Mouse (Mus musculus) embryonic fibroblast, embryonic 13.5 days (primary cell): Measurements from ENCODE around the gene Fam53b.

Source experiments
- CTCF ChIP-seq: IDR thresholded peaks from 2 replicates; pipeline ENCODE4 v1.5.1; 2011; ENCODE audit warnings: mild to moderate bottlenecking, control low read depth, low read length, moderate library complexity, borderline replicate concordance; ENCODE audit not compliant: insufficient read depth
- POLR2A ChIP-seq: IDR thresholded peaks from 2 replicates; pipeline ENCODE4 v1.6.1; 2011; ENCODE audit warnings: low read depth, mild to moderate bottlenecking, control low read depth, low read length, moderate library complexity

DNA sequence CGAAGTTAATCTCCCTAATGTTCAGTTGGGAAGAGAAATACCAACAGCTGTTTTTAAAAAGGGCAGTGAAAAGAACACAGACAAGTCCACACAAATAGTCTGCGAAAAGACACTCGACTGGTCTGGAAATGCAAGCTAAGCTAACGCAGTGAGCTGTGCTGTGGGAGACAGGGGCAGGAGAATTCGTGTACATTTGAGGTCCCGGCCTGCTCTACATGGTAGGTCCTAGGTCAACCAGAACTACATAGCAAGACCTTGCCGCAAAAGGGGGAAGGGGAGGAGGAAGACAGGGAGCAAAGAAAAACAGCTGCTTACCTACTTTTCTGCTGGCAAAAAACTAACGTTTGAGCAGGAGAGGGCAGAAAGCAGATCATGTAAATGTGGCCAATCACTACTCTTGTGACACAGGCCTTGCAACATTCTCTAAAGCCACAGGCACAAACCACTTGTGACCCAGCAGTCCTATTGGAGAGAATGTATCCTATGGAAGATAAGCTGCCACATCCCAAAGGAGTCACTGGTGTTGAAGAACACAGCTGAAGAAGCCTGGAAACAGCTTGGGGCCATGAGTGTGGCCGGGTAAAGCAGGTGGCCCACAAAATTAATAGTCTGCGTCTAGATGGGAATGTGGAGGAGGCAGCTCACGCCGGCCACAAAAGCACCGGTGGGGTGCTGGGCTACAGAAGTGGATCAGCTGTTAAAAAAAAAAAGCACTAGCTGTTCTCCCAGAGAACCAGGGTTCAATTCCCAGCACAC lies 87.4 kb downstream of the Fam53b start:
- TF ChIP-seq POLR2A: no peak
- no peak for TF ChIP-seq CTCF
